Mouse (Mus musculus) effector memory CD4-positive, alpha-beta T cell, adult 5 months (primary cell): ENCODE data around the gene Ckap5. TPM values are rescaled to one million over a fixed set of nuclear protein-coding genes. Genes with fewer than 3 reads are reported as not detected.

ENCODE experiments used
- polyA plus RNA-seq: library from polyadenylated mRNA; unstranded; fragments of 100-300 nt; shearing (Covaris generic); gene quantifications from one replicate; pipeline ENCODE4 v1.2.1, GENCODE M21; 2017

Gene Ckap5
- polyA plus RNA-seq, result 34.8 TPM

DNA sequence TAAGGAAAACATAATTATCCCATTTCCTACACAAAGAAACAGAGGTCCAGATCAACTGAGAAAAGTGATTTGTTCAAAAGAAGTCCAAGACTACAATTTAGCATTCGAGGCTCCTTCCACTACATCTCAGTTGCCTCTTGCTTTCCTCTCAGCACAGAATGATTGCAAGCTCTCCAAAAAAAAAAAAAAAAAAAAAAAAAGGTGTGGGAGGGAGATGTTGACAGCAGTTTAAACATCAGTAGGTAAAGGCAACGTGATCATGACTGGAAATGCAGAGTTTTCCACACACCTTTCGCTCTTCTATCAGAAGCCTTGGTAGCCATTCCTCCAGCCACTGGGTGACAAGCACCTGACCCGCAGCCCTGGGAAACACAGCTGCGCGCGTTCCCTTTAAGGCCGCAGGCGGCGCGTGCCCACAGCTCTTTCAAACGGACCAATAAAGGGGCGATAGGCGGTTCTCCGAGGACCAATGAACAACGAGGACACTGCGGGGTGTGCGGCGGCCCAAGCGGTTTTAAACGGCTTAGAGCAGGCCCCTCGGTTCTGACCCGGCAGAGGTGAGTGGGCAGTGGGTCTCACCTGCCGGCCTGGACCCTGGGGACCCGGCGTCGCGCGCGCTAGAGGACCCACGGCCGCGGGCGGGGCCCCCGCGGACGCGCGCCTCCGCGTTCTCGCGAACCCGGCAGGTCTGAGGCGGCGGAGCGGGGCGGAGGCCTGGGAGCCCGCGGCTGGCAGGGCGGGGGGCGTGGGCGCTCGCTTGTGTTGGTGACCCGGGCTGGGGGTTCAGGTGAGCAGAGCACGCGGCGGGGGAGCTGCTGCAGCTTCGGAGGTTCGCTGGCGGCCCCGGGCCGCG, at the start of gene Ckap5:
TSS of gene Ckap5 (plus strand) at position 469 of the 853 bp plus-strand sequence.

DNA sequence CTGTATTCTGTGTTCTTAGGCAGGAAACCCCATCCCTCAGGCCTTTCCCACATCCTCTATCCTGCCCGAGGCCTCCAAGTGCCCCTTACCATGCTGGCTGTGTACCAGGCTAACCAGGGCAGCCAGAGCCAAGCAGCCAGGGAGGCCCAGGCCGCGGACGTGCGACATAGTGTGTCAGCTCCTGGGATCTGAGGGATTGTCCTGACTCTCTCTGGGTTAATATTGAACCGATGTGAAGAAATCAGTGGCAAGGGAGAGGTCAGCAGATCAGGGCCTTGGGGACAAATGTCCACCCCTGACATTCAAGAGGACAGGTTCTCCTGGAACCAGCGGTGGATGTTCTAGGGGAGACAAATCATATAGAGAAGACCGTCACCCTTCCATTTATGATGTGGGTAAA, 109.7 kb downstream of the Ckap5 start, which contains the start of gene F2:
TSS of gene F2 (minus strand) at position 186 of the 400 bp plus-strand sequence.

DNA sequence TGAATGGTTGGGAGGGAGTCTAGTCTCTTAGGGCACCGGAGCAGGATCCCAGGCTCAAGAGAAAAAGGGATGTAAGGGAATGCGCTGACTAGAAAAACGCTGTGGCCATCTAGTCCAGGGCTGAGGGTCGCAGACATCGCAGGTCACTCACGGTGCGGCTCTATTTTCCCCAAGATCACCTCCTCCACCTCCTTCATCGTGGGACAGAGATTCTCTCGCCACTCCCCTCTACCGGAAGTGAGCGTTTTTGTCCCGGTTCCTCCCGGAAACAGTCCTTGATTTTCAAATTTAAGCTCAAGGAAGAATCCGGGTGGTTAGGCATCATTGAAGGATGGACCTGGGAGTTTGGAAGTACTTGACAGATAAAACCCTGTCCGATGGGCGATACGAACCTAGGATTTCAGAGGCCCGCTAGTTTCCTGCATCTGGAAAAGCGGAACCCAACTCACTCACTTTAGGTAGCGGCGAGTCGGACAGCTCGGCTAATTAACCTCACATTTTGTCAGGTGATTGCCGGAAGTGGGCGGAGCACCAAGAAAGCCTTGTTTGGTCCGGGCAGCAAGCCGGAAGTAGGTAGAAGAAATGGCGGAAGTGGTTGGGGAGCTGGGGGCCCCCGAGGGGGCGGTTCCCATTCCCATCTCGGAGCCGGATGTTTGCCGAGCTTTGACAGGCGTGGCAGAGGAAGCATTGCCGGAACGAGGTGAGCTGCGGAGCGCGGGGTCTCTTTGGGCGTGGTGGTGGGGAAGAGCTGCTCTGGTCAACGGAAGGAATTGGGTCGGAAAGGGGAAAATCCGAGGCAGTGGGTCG, 123.2 kb downstream of the Ckap5 start, which contains the start of the genes Zfp408 and Arhgap1:
TSS of gene Zfp408 (minus strand) at position 239 of the 807 bp plus-strand sequence.
TSS of gene Arhgap1 (plus strand) at position 308 of the 807 bp plus-strand sequence.

Other genes starting within 250 kb of the Ckap5 start
- gene 1110051M20Rik, start 82.1 kb upstream of the Ckap5 start, polyA plus RNA-seq, result 18.6 TPM
- gene Lrp4, start 69.3 kb upstream of the Ckap5 start, polyA plus RNA-seq, result 0.09 TPM
- not detected for gene F2, start 109.7 kb downstream of the Ckap5 start, polyA plus RNA-seq
- gene Zfp408, start 123.0 kb downstream of the Ckap5 start, polyA plus RNA-seq, result 12.1 TPM
- 123 TPM for gene Arhgap1, start 123.1 kb downstream of the Ckap5 start, polyA plus RNA-seq
- 49.0 TPM for gene Atg13, start 183.8 kb downstream of the Ckap5 start, polyA plus RNA-seq
- 3.8 TPM for gene Harbi1, start 184.1 kb downstream of the Ckap5 start, polyA plus RNA-seq
- gene Ambra1, start 203.4 kb downstream of the Ckap5 start, polyA plus RNA-seq, result 40.9 TPM